Mouse (Mus musculus) intestine, embryonic 14.5 days (tissue): Measurements from ENCODE around the gene Ifit3. TPM values are rescaled to one million over a fixed set of nuclear protein-coding genes. Genes with fewer than 3 reads are reported as not detected.

Experiments
- ATAC-seq: fragments of 200-750 bp; cut with Nextera tagmentation; replicated peaks from 2 replicates; pipeline ENCODE4 v1.8.0; 2017; ENCODE audit warnings: low read depth, moderate number of reproducible peaks, moderate TSS enrichment, moderate library complexity; ENCODE audit not compliant: low FRiP score, low TSS enrichment
- DNase-seq: peaks from one replicate; pipeline ENCODE4 v3.0.0-alpha.2; 2018; ENCODE audit warnings: low spot score
- H3K27ac ChIP-seq: fragments of 300-500 bp; sonication (generic); 2 replicates; pipeline ENCODE4 v1.5.1; 2014; ENCODE audit warnings: low read depth, mild to moderate bottlenecking, control low read depth
- H3K27me3 ChIP-seq: fragments of 300-500 bp; sonication (generic); replicated peaks from 2 replicates; pipeline ENCODE4 v1.6.1; 2014; ENCODE audit warnings: low read length, control low read depth; ENCODE audit not compliant: control insufficient read depth, insufficient read depth
- H3K36me3 ChIP-seq: fragments of 300-500 bp; sonication (generic); 2 replicates; pipeline ENCODE4 v1.6.1; 2014; ENCODE audit warnings: low read length, control low read depth; ENCODE audit not compliant: control insufficient read depth, insufficient read depth
- H3K4me1 ChIP-seq: fragments of 300-500 bp; sonication (generic); replicated peaks from 2 replicates; pipeline ENCODE4 v1.6.1; 2014; ENCODE audit warnings: low read length, control low read depth, mixed read lengths; ENCODE audit not compliant: control insufficient read depth, insufficient read depth
- H3K4me2 ChIP-seq: fragments of 300-500 bp; sonication (generic); 2 replicates; pipeline ENCODE4 v1.6.1; 2014; ENCODE audit warnings: low read length
- H3K4me3 ChIP-seq: fragments of 300-500 bp; sonication (generic); 2 replicates; pipeline ENCODE4 v1.5.1; 2014; ENCODE audit warnings: low read depth, low read length, control low read depth, mixed read lengths
- H3K9ac ChIP-seq: fragments of 300-500 bp; sonication (generic); 2 replicates; pipeline ENCODE4 v1.6.1; 2014; ENCODE audit warnings: mild to moderate bottlenecking, low read length
- H3K9me3 ChIP-seq: fragments of 300-500 bp; sonication (generic); 2 replicates; pipeline ENCODE4 v1.6.1; 2016; ENCODE audit warnings: low read length, control low read depth; ENCODE audit not compliant: control insufficient read depth
- WGBS: fragments of 180-500 bp; shearing (Covaris S2); extraction: QIAGEN DNeasy Blood & Tissue Kit; methylation state at CpG from one replicate; pipeline ENCODE4 v1.1.7; 2014; 5-methylcytosine and 5-hydroxymethylcytosine counted together
- polyA plus RNA-seq: library from polyadenylated mRNA; unstranded; fragments of >200 nt; fragmentation: Nextera tagmentation; extraction: Ambion mirVana; gene quantifications from 2 replicates; pipeline ENCODE4 v1.2.1, GENCODE M21; 2014

Gene Ifit3
- polyA plus RNA-seq, 1 experiment from 2014 or later, result 0.60 TPM

- no peak overlapping the region for H3K4me3 ChIP-seq
- H3K9me3 ChIP-seq, result no peaks in the 10 kb centered on the region
- H3K27me3 ChIP-seq, result no peaks in the 10 kb centered on the region
- ATAC-seq (no peak), DNase-seq (no peak)
- H3K9ac ChIP-seq, result no peak overlapping the region
- H3K36me3 ChIP-seq, result no peaks in the 10 kb centered on the region
- 93% methylated on average over 6 of the region's 6 CpGs for WGBS
- no peak overlapping the region for H3K4me2 ChIP-seq
- H3K27ac ChIP-seq, result no peak overlapping the region
- H3K4me1 ChIP-seq, result no peaks in the 10 kb centered on the region
Measured at GRCm38 (mm10) chr19:34623781-34624180, 40.5 kb downstream of the Ifit3 start.

- H3K36me3 ChIP-seq, result no peaks in the 10 kb centered on the region
- H3K9me3 ChIP-seq, result no peaks in the 10 kb centered on the region
- no peaks in the 10 kb centered on the region for H3K4me1 ChIP-seq
- 87% methylated on average over 4 of the region's 4 CpGs for WGBS
- no peaks in the 10 kb centered on the region for H3K27me3 ChIP-seq
- no peak overlapping the region for H3K9ac ChIP-seq
- ATAC-seq (no peak), DNase-seq (no peak)
- H3K27ac ChIP-seq, result no peak overlapping the region
- no peak overlapping the region for H3K4me3 ChIP-seq
- H3K4me2 ChIP-seq, result no peak overlapping the region
Measured at GRCm38 (mm10) chr19:34624663-34625062, 41.3 kb downstream of the Ifit3 start.

GRCm38 (mm10) chr19:34627496-34627895, 44.2 kb downstream of the Ifit3 start:
- no peak overlapping the region for H3K4me2 ChIP-seq
- no peaks in the 10 kb centered on the region for H3K9me3 ChIP-seq
- no peak overlapping the region for H3K27ac ChIP-seq
- no peaks in the 10 kb centered on the region for H3K27me3 ChIP-seq
- no peak overlapping the region for H3K4me3 ChIP-seq
- no peaks in the 10 kb centered on the region for H3K4me1 ChIP-seq
- no peak overlapping the region for H3K9ac ChIP-seq
- WGBS, result 26% methylated on average over 2 of the region's 2 CpGs
- DNase-seq (no peak), ATAC-seq (no peak)
- no peaks in the 10 kb centered on the region for H3K36me3 ChIP-seq

- Histone ChIP-seq H3K36me3 (no peaks in the 10 kb centered on the region), H3K4me3 (no peak overlapping the region), H3K27me3 (no peaks in the 10 kb centered on the region), H3K4me2 (no peak overlapping the region), H3K9ac (no peak overlapping the region), H3K9me3 (no peaks in the 10 kb centered on the region), H3K4me1 (no peaks in the 10 kb centered on the region), H3K27ac (no peak overlapping the region)
- no peak for DNase-seq
- ATAC-seq, result no peak
Measured at GRCm38 (mm10) chr19:34631487-34631886, 48.2 kb downstream of the Ifit3 start.

- Histone ChIP-seq H3K27ac (no peak overlapping the region), H3K4me1 (no peaks in the 10 kb centered on the region), H3K4me3 (no peak overlapping the region), H3K9ac (no peak overlapping the region), H3K36me3 (no peaks in the 10 kb centered on the region), H3K4me2 (no peak overlapping the region), H3K9me3 (no peaks in the 10 kb centered on the region), H3K27me3 (no peaks in the 10 kb centered on the region)
- DNase-seq, result no peak
- 46% methylated on average over 2 of the region's 2 CpGs for WGBS
- no peak for ATAC-seq
Measured at GRCm38 (mm10) chr19:34633484-34633883, 50.2 kb downstream of the Ifit3 start.

GRCm38 (mm10) chr19:34636933-34637557, 53.7 kb downstream of the Ifit3 start:
- H3K4me3 ChIP-seq, result no peak overlapping the region
- H3K27ac ChIP-seq, result no peak overlapping the region
- no peaks in the 10 kb centered on the region for H3K4me1 ChIP-seq
- 8% methylated on average over 3 of the region's 3 CpGs for WGBS
- no peaks in the 10 kb centered on the region for H3K36me3 ChIP-seq
- no peak overlapping the region for H3K9ac ChIP-seq
- DNase-seq (peak; percentile 79), ATAC-seq (0 out of 2 replicates have a peak, but pooled peaks have one; percentile 75)
- no peaks in the 10 kb centered on the region for H3K9me3 ChIP-seq
- no peak overlapping the region for H3K4me2 ChIP-seq
- H3K27me3 ChIP-seq, result no peaks in the 10 kb centered on the region

Other genes with a start within 250 kb of the Ifit3 start
- 3.2 and 3.3 TPM in 2 replicates for gene Ch25h, start 108.4 kb upstream of the Ifit3 start, polyA plus RNA-seq
- gene Lipa, start 56.1 kb upstream of the Ifit3 start, polyA plus RNA-seq, result 28.2 and 31.3 TPM in 2 replicates
- gene Ifit2, start 32.8 kb upstream of the Ifit3 start, polyA plus RNA-seq, result 8.9 and 10.3 TPM in 2 replicates
- 0.18 TPM in 1 of 2 replicates, not detected in the other for gene Ifit1bl1, start 18.4 kb downstream of the Ifit3 start, polyA plus RNA-seq
- gene Ifit3b, start 24.4 kb downstream of the Ifit3 start, polyA plus RNA-seq, result 0.11 and 0.15 TPM in 2 replicates
- 0.14 and 0.17 TPM in 2 replicates for gene Ifit1bl2, start 57.2 kb downstream of the Ifit3 start, polyA plus RNA-seq
- gene Ifit1, start 57.3 kb downstream of the Ifit3 start, polyA plus RNA-seq, result 1.7 and 2.2 TPM in 2 replicates
- gene Slc16a12, start 163.8 kb downstream of the Ifit3 start, polyA plus RNA-seq, result 3.9 and 5.1 TPM in 2 replicates